Mouse (Mus musculus) telencephalon, adult 2 months (tissue): ENCODE measurements around the gene Gipr.

ENCODE experiments used
- DNase-seq: peaks from one replicate; pipeline ENCODE4 v3.0.0-alpha.2; 2011; ENCODE audit warnings: low read depth, low spot score

Gipr gene

DNA sequence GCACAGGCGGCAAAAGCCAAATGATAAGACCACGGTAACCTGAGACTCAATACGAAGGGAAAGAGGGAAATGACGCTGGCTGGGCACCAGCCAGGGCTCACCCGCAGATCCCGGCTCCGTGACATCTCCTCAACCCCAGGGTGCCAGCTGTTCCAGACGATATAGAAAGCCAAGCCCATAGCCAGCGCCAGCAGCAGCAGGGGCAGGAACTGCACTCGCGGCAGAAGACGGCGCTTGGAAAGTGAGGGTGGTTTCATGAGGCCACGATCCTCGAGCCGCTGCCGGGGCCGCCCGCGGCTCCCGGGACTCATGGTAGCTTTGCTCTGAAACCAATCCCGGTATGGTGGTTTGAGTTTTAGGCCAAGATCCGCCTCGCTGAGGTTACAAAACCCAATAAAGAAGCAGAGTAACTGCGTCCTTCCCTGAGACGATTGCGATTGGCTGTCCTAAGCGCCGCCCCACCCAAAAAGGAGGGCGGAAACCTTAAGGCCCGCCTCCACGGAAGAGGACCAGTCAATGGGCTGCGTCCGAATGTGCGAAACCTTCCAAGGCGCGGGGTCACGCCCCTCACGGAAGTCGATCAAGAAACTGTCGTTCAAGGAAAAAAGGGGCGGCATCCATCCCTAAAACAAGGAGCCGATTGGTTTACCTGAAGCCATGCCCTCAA lies 16.9 kb downstream of the Gipr start, which contains the start of gene Qpctl:
Gene Qpctl, minus strand, starts transcription at position 417 of the 667 bp plus-strand sequence.
- DNase-seq = peak; percentile 99

GRCm38 (mm10) chr7:19148180-19148874 lies 17.6 kb downstream of the Gipr start:
- DNase-seq = no peak

DNA sequence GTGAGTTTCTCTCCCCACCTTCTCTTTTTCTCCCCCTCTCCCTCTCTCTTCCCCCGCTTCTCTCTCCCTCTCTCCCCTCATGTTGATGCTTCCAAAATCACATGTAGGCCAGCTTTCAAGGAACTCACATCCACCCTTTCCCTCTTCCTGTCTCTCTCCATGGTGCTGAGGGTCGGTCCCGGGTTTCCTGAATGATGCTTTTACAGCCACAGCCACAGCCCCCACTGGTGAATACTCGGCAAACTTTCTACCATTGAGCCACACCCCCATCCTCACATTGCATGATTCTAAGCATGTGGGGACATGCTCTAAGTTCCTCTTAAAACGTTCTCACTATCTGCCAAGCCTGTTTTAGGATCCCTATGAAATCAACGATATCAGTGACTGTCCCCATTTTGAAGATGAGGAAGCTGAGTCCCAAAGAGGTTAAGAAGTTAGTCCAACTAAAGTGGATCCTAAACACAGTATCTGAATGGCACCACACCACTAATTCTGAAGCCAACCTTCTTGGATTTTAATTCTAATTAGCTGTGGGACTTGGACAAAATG lies 18.4 kb downstream of the Gipr start:
- no peak for DNase-seq

DNA sequence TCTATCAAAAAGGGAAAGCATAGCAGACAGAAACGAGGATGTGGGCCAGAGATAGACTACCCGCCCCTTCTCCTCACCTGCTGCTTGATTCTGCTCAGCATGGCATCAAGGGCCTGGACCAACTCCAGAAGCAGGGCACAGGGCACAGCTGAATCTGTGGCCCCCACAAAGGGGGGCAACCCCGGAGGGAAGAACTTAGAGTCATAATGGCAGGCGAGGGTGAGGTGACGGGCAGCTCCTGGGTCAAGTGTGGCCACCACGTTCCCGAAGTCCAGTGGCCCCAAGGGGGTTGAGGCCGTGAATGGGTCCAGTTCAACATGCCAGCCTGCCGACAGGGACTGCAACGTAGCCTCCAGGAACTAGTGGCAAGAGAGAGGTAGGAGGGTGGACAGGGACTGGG lies 19.1 kb downstream of the Gipr start:
- no peak for DNase-seq

- DNase-seq = no peak
Observed at GRCm38 (mm10) chr7:19137380-19137779, 28.5 kb downstream of the Gipr start.

- peak; percentile 53 for DNase-seq
Observed at GRCm38 (mm10) chr7:19136673-19137334, 29.1 kb downstream of the Gipr start.

- no peak for DNase-seq
Observed at GRCm38 (mm10) chr7:19136168-19136567, 29.8 kb downstream of the Gipr start.

- DNase-seq = peak; percentile 98
Observed at GRCm38 (mm10) chr7:19131324-19131848, 34.5 kb downstream of the Gipr start.

GRCm38 (mm10) chr7:19130657-19131056 lies 35.3 kb downstream of the Gipr start:
- DNase-seq = no peak

DNA sequence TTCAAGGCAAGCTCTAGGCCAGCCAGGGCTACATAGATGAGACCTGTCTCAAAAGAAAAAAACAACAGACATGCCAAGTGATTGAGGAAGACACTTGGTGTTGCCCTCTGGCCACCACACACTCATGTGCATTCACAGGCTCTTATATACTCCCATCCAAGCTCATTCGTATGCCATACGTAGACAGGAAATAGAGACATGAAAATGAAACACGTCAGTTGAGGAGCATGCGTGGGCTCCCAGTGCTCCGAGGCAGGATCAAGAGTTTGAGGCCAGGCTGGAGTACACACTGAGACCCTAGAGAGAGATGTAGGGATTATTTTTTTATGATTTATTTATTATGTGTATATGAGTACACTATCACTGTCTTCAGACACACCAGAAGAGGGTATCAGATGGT lies 36.5 kb downstream of the Gipr start:
- no peak for DNase-seq

GRCm38 (mm10) chr7:19127744-19128143 lies 38.2 kb downstream of the Gipr start:
- no peak for DNase-seq

GRCm38 (mm10) chr7:19124713-19125112 lies 41.2 kb downstream of the Gipr start:
- no peak for DNase-seq

- no peak for DNase-seq
Observed at GRCm38 (mm10) chr7:19121686-19122085, 44.2 kb downstream of the Gipr start.

DNA sequence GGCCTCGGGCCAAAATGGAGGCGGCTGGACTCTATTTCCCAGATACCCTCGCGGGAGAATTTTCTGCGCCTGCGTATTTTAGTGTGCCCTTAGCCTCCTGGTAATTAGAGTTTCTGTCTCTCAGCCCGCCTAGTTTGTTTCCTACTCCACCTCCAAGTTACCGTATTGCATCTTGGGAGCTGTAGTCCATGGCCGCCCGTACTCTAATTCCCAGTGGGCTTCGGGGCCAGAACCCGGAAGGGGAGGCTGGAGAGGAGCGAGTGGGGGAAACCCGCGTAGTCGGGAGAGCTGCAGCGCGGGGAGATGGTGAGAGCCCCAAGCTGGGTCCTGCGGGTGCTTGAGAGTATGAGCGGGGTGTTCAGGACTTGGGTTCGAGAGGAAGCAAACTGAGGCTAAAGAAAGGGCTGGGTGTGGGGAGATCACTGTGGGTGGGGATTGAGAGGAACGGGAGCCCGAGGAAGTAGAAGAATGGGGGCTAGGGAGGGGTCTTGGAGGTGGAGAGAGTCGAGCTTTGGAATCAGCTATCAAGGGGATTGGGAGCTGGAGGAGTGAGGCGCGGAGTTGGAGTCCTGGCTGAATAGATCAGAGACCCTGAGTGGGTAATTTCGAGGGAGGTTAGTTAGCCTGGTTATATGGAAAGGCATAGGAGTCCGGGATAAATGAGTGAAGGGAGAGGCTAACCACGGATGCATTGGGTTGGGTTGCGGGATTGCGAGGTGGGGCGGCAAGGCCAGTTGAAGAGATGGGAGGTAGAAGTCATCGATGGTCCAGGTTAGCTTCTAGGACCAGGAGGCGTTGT lies 46.1 kb downstream of the Gipr start, which contains the start of gene Fbxo46:
Gene Fbxo46, plus strand, starts transcription at position 229 of the 799 bp plus-strand sequence.
- peak; percentile 99 for DNase-seq

GRCm38 (mm10) chr7:19119083-19119482 lies 46.8 kb downstream of the Gipr start:
- DNase-seq = no peak

DNA sequence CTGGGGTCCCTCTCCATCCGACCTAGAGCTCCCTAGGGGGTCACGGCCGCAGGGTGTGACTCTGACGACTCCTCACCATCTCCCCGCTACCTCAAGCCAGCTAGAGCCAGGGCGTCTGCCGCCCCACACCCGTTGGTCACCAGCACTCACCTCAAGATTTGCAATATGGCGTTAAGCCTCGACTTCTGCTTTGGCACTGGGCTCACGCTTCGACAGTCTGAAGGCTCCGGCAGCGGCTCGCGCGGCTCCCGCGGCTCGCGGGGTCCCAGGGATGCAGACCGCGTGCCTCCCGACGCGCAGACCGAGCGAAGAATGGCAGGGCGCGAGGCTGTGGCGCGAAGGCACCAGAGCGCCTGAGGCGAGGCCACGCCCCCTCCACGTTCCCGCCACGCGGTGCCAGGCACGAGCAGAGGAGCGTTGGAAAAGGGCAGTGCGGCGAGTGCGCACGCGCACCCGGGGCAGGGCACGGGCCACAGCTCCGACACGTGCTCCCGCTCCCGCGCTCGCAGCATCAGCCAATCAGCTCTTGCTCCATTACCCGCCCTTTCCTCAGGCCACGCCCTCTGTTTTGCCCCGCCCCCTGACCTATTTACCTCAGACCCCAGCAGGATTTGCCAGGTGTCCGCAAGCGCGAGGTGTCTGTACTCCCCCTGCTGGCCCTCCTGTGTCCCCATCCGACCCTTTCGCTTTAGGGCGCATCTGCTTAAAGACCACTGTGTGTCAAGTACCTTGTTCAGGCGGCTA lies 47.7 kb downstream of the Gipr start, which contains the start of gene Gm4969:
Gene Gm4969, minus strand, starts transcription at position 341 of the 744 bp plus-strand sequence.
- DNase-seq = no peak

- no peak for DNase-seq
Observed at GRCm38 (mm10) chr7:19109565-19109964, 56.4 kb downstream of the Gipr start.

DNA sequence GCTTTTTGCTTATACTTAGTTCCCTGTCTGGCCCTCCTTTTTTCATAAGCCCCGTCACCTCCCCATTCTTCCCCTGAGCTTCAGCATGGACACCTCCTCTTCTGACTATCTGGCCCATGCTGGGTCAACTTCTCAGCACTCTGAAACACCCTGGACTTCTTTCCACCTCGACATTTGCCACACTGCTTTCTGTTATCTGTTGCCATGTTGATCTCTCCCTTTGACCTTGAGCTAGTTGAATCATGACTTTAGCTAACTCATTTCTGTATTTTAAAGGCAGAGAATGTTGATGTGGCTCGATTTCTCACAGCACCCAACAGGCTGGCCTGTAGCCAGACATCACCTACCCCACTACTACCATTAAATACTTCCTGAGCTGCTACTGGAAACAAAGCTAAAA lies 58.5 kb downstream of the Gipr start:
- no peak for DNase-seq
